8 mouse cellular contexts compared by ENCODE assay signal in the genomic region with DNA sequence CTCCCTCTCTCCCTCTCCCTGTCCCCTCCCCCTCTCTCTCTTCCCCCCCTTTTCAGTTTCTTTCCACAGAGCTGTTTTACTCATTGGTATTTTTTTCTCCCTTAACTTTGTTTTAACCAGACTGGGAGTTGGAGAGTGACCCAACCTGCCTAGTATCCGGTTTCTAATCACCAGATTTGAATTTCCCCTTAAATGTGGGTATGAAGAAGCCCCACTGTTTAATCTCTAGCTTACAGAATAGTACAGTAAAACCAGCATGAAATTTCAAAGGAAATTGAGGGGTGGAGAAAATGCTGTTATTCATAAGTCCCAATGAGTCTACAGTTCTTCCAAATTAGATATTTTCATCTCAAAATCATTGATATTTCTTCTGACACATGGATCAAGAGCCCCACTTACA.
DNase-seq lines count a peak whose midpoint lies in the region; ATAC-seq lines count a peak whose summit lies in the region.

No protein-coding gene starts in this region.

- H3K36me3 ChIP-seq in heart, embryonic 12.5 days, result peaks cover 26% of the 10 kb centered on the region
- H3K36me3 ChIP-seq in megakaryocyte, embryonic 14.5 days (replicated peaks; ENCODE audit: low read length), result peaks cover 58% of the 10 kb centered on the region
- H3K36me3 ChIP-seq in intestine, embryonic 16.5 days (ENCODE audit: control insufficient read depth, insufficient read depth, low read length), result peaks cover 3% of the 10 kb centered on the region; the same call in 1 of the 2 replicates
- H3K36me3 ChIP-seq in neural tube, embryonic 15.5 days, result peaks cover 24% of the 10 kb centered on the region

- H3K9ac ChIP-seq in heart, embryonic 12.5 days, result no peak overlapping the region
- H3K9ac ChIP-seq in intestine, embryonic 16.5 days (ENCODE audit: low read depth, low read length), result no peak overlapping the region
- H3K9ac ChIP-seq in neural tube, embryonic 15.5 days (replicated peaks), result no peak overlapping the region

- intact Hi-C loops in heart, postnatal 10 days (cut with DNase I), result loop anchor here (2.0 kb wide), 1 partner anchor 37 kb away; no protein-coding TSS in a partner anchor

- DNase-seq in heart, postnatal 10 days, result no peak
- no peak for DNase-seq in spleen, postnatal 36 days (ENCODE audit: low spot score in 2 of 2)
- no peak for DNase-seq in cerebellum, adult 9-10 months

- ATAC-seq in heart, embryonic 12.5 days (ENCODE audit: insufficient number of reproducible peaks, low FRiP score), result no peak
- ATAC-seq in megakaryocyte, adult 5-6 weeks (ENCODE audit: poor library complexity, severe bottlenecking), result no peak
- ATAC-seq in intestine, embryonic 16.5 days, result no peak
- no peak for ATAC-seq in neural tube, embryonic 15.5 days (ENCODE audit: low FRiP score)

- peak overlapping the region; percentile 45 for H3K4me2 ChIP-seq in heart, embryonic 12.5 days
- 0 out of 2 replicates have a peak overlapping the region, but pooled peaks have one; percentile 27 for H3K4me2 ChIP-seq in intestine, embryonic 16.5 days (ENCODE audit: low read depth, low read length)
- peak overlapping the region; percentile 60 for H3K4me2 ChIP-seq in neural tube, embryonic 15.5 days

- H3K27ac ChIP-seq in heart, embryonic 12.5 days (ENCODE audit: poor library complexity, severe bottlenecking), result no peak overlapping the region
- H3K27ac ChIP-seq in intestine, embryonic 16.5 days (ENCODE audit: low read length), result no peak overlapping the region
- H3K27ac ChIP-seq in neural tube, embryonic 15.5 days (replicated peaks), result no peak overlapping the region

- H3K4me3 ChIP-seq in heart, embryonic 12.5 days, result peak overlapping the region; percentile 59; the same call in 1 of the 2 replicates
- peak overlapping the region; percentile 98 for H3K4me3 ChIP-seq in megakaryocyte, embryonic 14.5 days (replicated peaks)
- H3K4me3 ChIP-seq in intestine, embryonic 16.5 days (ENCODE audit: low read length), result no peak overlapping the region
- no peak overlapping the region for H3K4me3 ChIP-seq in neural tube, embryonic 15.5 days (replicated peaks)

- H3K9me3 ChIP-seq in heart, embryonic 12.5 days (replicated peaks), result no peaks in the 10 kb centered on the region
- H3K9me3 ChIP-seq in megakaryocyte, embryonic 14.5 days, result no peaks in the 10 kb centered on the region
- H3K9me3 ChIP-seq in intestine, embryonic 16.5 days (ENCODE audit: control insufficient read depth, low read length), result no peaks in the 10 kb centered on the region
- H3K9me3 ChIP-seq in neural tube, embryonic 15.5 days (replicated peaks), result no peaks in the 10 kb centered on the region

- peaks cover 52% of the 10 kb centered on the region for H3K4me1 ChIP-seq in heart, embryonic 12.5 days (replicated peaks)
- H3K4me1 ChIP-seq in megakaryocyte, embryonic 14.5 days, result peaks cover 81% of the 10 kb centered on the region
- peaks cover 19% of the 10 kb centered on the region for H3K4me1 ChIP-seq in intestine, embryonic 16.5 days (ENCODE audit: control insufficient read depth, insufficient read depth, low read length)
- H3K4me1 ChIP-seq in neural tube, embryonic 15.5 days, result peaks cover 45% of the 10 kb centered on the region

- H3K27me3 ChIP-seq in heart, embryonic 12.5 days (replicated peaks), result no peaks in the 10 kb centered on the region
- no peaks in the 10 kb centered on the region for H3K27me3 ChIP-seq in megakaryocyte, embryonic 14.5 days (replicated peaks)
- H3K27me3 ChIP-seq in intestine, embryonic 16.5 days (replicated peaks; ENCODE audit: control insufficient read depth, insufficient read depth, low read length), result no peaks in the 10 kb centered on the region
- no peaks in the 10 kb centered on the region for H3K27me3 ChIP-seq in neural tube, embryonic 15.5 days (replicated peaks)

- 82% methylated on average over 1 of the region's 1 CpGs for WGBS in heart, embryonic 12.5 days
- 54% methylated on average over 1 of the region's 1 CpGs for WGBS in intestine, embryonic 16.5 days
- 76% methylated on average over 1 of the region's 1 CpGs for WGBS in neural tube, embryonic 15.5 days

Comparison
In these comparisons a context has a peak if more than half of its experiments do, and no peak if none do; other contexts are left out.
1. H3K4me3 ChIP-seq: peak in heart, embryonic 12.5 days (single experiment) and megakaryocyte, embryonic 14.5 days (single experiment); none in intestine, embryonic 16.5 days (single experiment) and neural tube, embryonic 15.5 days (single experiment).
2. Peak in every context shown above with its lines, with median percentiles within 50 percentile points of each other: H3K4me2 ChIP-seq.